Mouse (Mus musculus) lung, embryonic 15.5 days (tissue): ENCODE results near the gene Snx29. TPM values are rescaled to one million over a fixed set of nuclear protein-coding genes. Genes with fewer than 3 reads are reported as not detected.

Source experiments
- ATAC-seq: fragments of 200-750 bp; cut with Nextera tagmentation; 2 replicates; pipeline ENCODE4 v1.8.0; 2017; ENCODE audit warnings: moderate number of reproducible peaks, borderline replicate concordance; ENCODE audit not compliant: low FRiP score, low TSS enrichment; ENCODE audit errors: extremely low read depth
- H3K27ac ChIP-seq: fragments of 300-500 bp; sonication (generic); 2 replicates; pipeline ENCODE4 v1.5.1; 2015; ENCODE audit warnings: moderate library complexity, mild to moderate bottlenecking, inconsistent platforms
- H3K27me3 ChIP-seq: fragments of 300-500 bp; sonication (generic); 2 replicates; pipeline ENCODE4 v1.6.1; 2015; ENCODE audit warnings: inconsistent platforms
- H3K36me3 ChIP-seq: fragments of 300-500 bp; sonication (generic); 2 replicates; pipeline ENCODE4 v1.6.1; 2015; ENCODE audit warnings: inconsistent platforms
- H3K4me1 ChIP-seq: fragments of 300-500 bp; sonication (generic); 2 replicates; pipeline ENCODE4 v1.6.1; 2015; ENCODE audit warnings: inconsistent platforms
- H3K4me2 ChIP-seq: fragments of 300-500 bp; sonication (generic); 2 replicates; pipeline ENCODE4 v1.6.1; 2015; ENCODE audit warnings: inconsistent platforms, mild to moderate bottlenecking, moderate library complexity
- H3K4me3 ChIP-seq: fragments of 300-500 bp; sonication (generic); 2 replicates; pipeline ENCODE4 v1.5.1; 2015; ENCODE audit warnings: mild to moderate bottlenecking, inconsistent platforms
- H3K9ac ChIP-seq: fragments of 300-500 bp; sonication (generic); 2 replicates; pipeline ENCODE4 v1.6.1; 2015; ENCODE audit warnings: inconsistent platforms
- H3K9me3 ChIP-seq: fragments of 300-500 bp; sonication (generic); 2 replicates; pipeline ENCODE4 v1.6.1; 2016; ENCODE audit warnings: inconsistent platforms
- WGBS: fragments of 180-500 bp; shearing (Covaris S2); methylation state at CpG from one replicate; pipeline ENCODE4 v1.1.7; 2015; 5-methylcytosine and 5-hydroxymethylcytosine counted together
- polyA plus RNA-seq: library from polyadenylated mRNA; unstranded; fragments of >200 nt; fragmentation: Nextera tagmentation; extraction: Ambion mirVana; gene quantifications from 2 replicates; pipeline ENCODE4 v1.2.1, GENCODE M21; 2015

The Snx29 gene
- polyA plus RNA-seq, 1 experiment from 2014 or later = 12.6 TPM

DNA sequence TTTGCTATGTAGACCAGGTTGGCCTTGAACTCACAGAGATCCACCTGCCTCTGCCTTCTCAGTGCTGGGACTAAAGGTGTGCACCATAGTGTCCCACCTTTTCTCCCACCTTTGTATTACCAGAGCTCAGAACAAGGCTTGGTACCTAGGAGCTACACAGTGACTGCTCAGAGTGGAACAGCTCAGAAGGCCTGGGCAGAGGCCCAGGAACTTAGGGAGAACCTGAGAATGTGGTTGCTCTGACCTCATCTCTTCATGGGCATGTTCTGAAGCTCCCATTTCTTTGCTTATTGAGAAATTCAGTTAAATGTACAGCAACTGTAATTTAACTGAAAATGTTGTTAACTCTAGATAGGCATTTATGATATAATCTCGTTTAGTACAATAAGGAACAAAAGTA is 44.1 kb downstream of the Snx29 start:
- 57% methylated on average over 1 of the region's 1 CpGs for WGBS
- Histone ChIP-seq H3K36me3 (no peaks in the 10 kb centered on the region), H3K9me3 (no peaks in the 10 kb centered on the region), H3K27me3 (no peaks in the 10 kb centered on the region), H3K4me2 (no peak overlapping the region), H3K4me3 (no peak overlapping the region), H3K4me1 (no peaks in the 10 kb centered on the region), H3K27ac (no peak overlapping the region), H3K9ac (no peak overlapping the region)
- ATAC-seq = no peak

- no peak for ATAC-seq
- 85% methylated on average over 3 of the region's 3 CpGs for WGBS
These were observed 45.7 kb downstream of the Snx29 start for GRCm38 (mm10) chr16:11368412-11368811.

GRCm38 (mm10) chr16:11369162-11369561 is 46.5 kb downstream of the Snx29 start:
- H3K4me3 ChIP-seq = no peak overlapping the region
- H3K4me1 ChIP-seq = no peaks in the 10 kb centered on the region
- no peaks in the 10 kb centered on the region for H3K9me3 ChIP-seq
- 44% methylated on average over 4 of the region's 4 CpGs for WGBS
- ATAC-seq = no peak
- no peak overlapping the region for H3K4me2 ChIP-seq
- no peaks in the 10 kb centered on the region for H3K36me3 ChIP-seq
- no peak overlapping the region for H3K27ac ChIP-seq
- no peak overlapping the region for H3K9ac ChIP-seq
- no peaks in the 10 kb centered on the region for H3K27me3 ChIP-seq

More at GRCm38 (mm10) chr16:11368412-11368811, 45.7 kb downstream of the Snx29 start:
- no peak overlapping the region for H3K27ac ChIP-seq
- no peak overlapping the region for H3K9ac ChIP-seq
- H3K27me3 ChIP-seq = no peaks in the 10 kb centered on the region
- H3K4me3 ChIP-seq = no peak overlapping the region
- H3K9me3 ChIP-seq = no peaks in the 10 kb centered on the region
- no peak overlapping the region for H3K4me2 ChIP-seq
- H3K36me3 ChIP-seq = no peaks in the 10 kb centered on the region
- no peaks in the 10 kb centered on the region for H3K4me1 ChIP-seq

GRCm38 (mm10) chr16:11369642-11370041 is 46.9 kb downstream of the Snx29 start:
- WGBS = 13% methylated on average over 1 of the region's 1 CpGs
- Histone ChIP-seq H3K4me2 (no peak overlapping the region), H3K27ac (no peak overlapping the region), H3K4me3 (no peak overlapping the region), H3K9me3 (no peaks in the 10 kb centered on the region), H3K9ac (no peak overlapping the region), H3K36me3 (no peaks in the 10 kb centered on the region), H3K4me1 (no peaks in the 10 kb centered on the region), H3K27me3 (no peaks in the 10 kb centered on the region)
- no peak for ATAC-seq

GRCm38 (mm10) chr16:11370132-11370544 is 47.4 kb downstream of the Snx29 start:
- no peaks in the 10 kb centered on the region for H3K9me3 ChIP-seq
- no peak overlapping the region for H3K9ac ChIP-seq
- no peaks in the 10 kb centered on the region for H3K36me3 ChIP-seq
- no peaks in the 10 kb centered on the region for H3K4me1 ChIP-seq
- 39% methylated on average over 7 of the region's 7 CpGs for WGBS
- no peak overlapping the region for H3K4me2 ChIP-seq
- no peak for ATAC-seq
- H3K27ac ChIP-seq = no peak overlapping the region
- H3K27me3 ChIP-seq = no peaks in the 10 kb centered on the region
- H3K4me3 ChIP-seq = no peak overlapping the region

DNA sequence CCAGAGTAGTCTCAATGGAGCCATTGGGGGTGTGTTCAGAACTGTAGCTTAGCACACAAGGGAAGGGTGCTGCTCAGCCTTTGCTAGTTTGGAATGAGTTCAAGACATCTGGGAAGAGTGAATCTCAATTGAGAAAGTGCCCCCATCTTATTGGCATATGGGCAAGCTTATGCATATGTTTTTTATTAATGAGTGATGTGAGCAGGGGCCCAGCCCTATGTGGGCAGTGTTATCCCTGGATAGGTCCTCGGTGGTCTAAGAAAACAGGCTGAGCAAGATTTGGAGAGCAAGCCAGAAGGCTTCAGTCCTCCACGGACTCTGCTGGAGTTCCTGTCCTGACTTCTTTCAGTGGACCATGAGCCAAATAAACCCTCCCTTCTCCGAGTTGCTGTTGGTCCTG is 56.6 kb downstream of the Snx29 start:
- no peak for ATAC-seq
- Histone ChIP-seq H3K9me3 (no peaks in the 10 kb centered on the region), H3K36me3 (no peaks in the 10 kb centered on the region), H3K4me2 (no peak overlapping the region), H3K27me3 (no peaks in the 10 kb centered on the region), H3K4me3 (no peak overlapping the region), H3K27ac (no peak overlapping the region), H3K4me1 (no peaks in the 10 kb centered on the region), H3K9ac (no peak overlapping the region)
- 71% methylated on average over 3 of the region's 3 CpGs for WGBS

DNA sequence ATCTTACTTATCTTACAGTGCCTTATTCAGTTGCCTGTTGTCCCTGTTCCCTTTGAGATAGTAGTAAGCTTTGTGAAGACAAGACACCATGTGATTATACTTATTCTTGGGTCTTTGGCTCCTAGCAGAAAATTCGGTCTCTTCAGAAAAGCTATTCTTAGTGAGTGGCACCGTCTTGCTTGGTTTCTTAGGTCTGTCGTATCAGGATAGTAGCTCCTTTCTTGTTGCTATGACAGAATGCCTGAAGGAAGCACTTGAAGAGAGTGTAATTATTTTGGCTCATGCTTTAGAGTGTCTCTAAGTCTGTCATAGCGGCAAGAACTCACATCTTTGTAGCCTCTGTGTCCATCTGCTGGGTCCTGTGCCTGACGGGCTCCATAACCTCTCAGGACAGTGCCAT is 57.3 kb downstream of the Snx29 start:
- Histone ChIP-seq H3K9ac (no peak overlapping the region), H3K9me3 (no peaks in the 10 kb centered on the region), H3K36me3 (no peaks in the 10 kb centered on the region), H3K4me1 (no peaks in the 10 kb centered on the region), H3K4me2 (no peak overlapping the region), H3K27ac (no peak overlapping the region), H3K4me3 (no peak overlapping the region), H3K27me3 (no peaks in the 10 kb centered on the region)
- WGBS = 93% methylated on average over 5 of the region's 5 CpGs
- ATAC-seq = no peak

- no peaks in the 10 kb centered on the region for H3K9me3 ChIP-seq
- H3K4me2 ChIP-seq = no peak overlapping the region
- H3K4me3 ChIP-seq = no peak overlapping the region
- no peak overlapping the region for H3K9ac ChIP-seq
- H3K4me1 ChIP-seq = no peaks in the 10 kb centered on the region
- no peak for ATAC-seq
- 82% methylated on average over 8 of the region's 8 CpGs for WGBS
- H3K36me3 ChIP-seq = no peaks in the 10 kb centered on the region
- no peaks in the 10 kb centered on the region for H3K27me3 ChIP-seq
- H3K27ac ChIP-seq = no peak overlapping the region
These were observed 58.2 kb downstream of the Snx29 start for GRCm38 (mm10) chr16:11380871-11381270.

DNA sequence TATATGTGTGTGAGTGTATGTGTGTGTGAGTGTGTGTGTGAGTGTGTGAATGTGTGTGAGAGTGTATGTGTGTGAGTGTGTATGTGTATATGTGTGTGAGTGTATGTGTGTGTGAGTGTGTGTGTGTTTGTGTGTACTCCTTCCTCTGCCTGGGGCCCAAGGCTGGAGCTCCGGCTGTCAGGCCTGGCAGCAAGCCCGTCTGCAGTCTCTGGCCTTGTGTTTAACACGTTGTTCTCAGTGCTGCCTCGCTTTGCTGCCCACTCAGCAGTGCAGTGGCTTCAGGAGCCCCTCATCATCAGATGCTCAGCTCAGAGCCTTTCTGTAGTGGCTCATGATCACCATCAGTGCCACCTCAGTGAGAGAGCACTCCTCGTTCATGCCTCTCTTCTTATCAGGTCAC is 61.7 kb downstream of the Snx29 start:
- Histone ChIP-seq H3K9ac (no peak overlapping the region), H3K9me3 (no peaks in the 10 kb centered on the region), H3K4me1 (no peaks in the 10 kb centered on the region), H3K4me2 (no peak overlapping the region), H3K4me3 (no peak overlapping the region), H3K27ac (no peak overlapping the region), H3K36me3 (no peaks in the 10 kb centered on the region), H3K27me3 (no peaks in the 10 kb centered on the region)
- no peak for ATAC-seq
- WGBS = 53% methylated on average over 5 of the region's 5 CpGs

GRCm38 (mm10) chr16:11385150-11385549 is 62.4 kb downstream of the Snx29 start:
- Histone ChIP-seq H3K27me3 (no peaks in the 10 kb centered on the region), H3K9ac (no peak overlapping the region), H3K36me3 (no peaks in the 10 kb centered on the region), H3K9me3 (no peaks in the 10 kb centered on the region), H3K4me3 (no peak overlapping the region), H3K27ac (no peak overlapping the region), H3K4me2 (no peak overlapping the region), H3K4me1 (no peaks in the 10 kb centered on the region)
- WGBS = 72% methylated on average over 5 of the region's 5 CpGs
- ATAC-seq = no peak

- Histone ChIP-seq H3K4me1 (no peaks in the 10 kb centered on the region), H3K36me3 (no peaks in the 10 kb centered on the region), H3K27me3 (no peaks in the 10 kb centered on the region), H3K9ac (no peak overlapping the region), H3K4me2 (no peak overlapping the region), H3K4me3 (no peak overlapping the region), H3K9me3 (no peaks in the 10 kb centered on the region), H3K27ac (no peak overlapping the region)
- no peak for ATAC-seq
- WGBS = 86% methylated on average over 5 of the region's 5 CpGs
These were observed 63.1 kb downstream of the Snx29 start for GRCm38 (mm10) chr16:11385798-11386197.

DNA sequence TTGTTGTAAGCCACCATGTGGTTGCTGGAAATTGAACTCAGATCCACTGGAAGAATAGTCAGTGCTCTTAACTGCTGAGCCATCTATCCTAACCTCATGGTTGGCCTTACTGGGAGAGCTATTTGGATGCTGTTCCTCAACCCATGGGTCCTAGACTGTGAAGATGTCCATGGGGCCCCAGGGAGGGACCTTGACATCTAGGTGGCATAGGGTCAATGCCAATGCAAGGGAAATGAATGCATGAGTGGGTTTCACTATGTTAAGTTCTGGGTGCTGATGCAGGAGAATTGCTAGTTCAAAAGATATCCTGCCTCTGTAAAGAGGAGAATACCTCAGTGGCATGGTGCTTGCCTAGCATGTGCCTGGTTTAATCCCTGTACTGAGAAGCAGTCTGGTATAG is 63.5 kb downstream of the Snx29 start:
- no peak overlapping the region for H3K27ac ChIP-seq
- no peaks in the 10 kb centered on the region for H3K36me3 ChIP-seq
- no peak overlapping the region for H3K4me3 ChIP-seq
- H3K9ac ChIP-seq = no peak overlapping the region
- H3K9me3 ChIP-seq = no peaks in the 10 kb centered on the region
- no peaks in the 10 kb centered on the region for H3K4me1 ChIP-seq
- no peaks in the 10 kb centered on the region for H3K27me3 ChIP-seq
- no peak overlapping the region for H3K4me2 ChIP-seq
- no peak for ATAC-seq

- no peaks in the 10 kb centered on the region for H3K4me1 ChIP-seq
- H3K9ac ChIP-seq = no peak overlapping the region
- H3K27ac ChIP-seq = no peak overlapping the region
- 24% methylated on average over 2 of the region's 2 CpGs for WGBS
- H3K27me3 ChIP-seq = no peaks in the 10 kb centered on the region
- no peak overlapping the region for H3K4me3 ChIP-seq
- H3K4me2 ChIP-seq = no peak overlapping the region
- no peaks in the 10 kb centered on the region for H3K36me3 ChIP-seq
- H3K9me3 ChIP-seq = no peaks in the 10 kb centered on the region
- ATAC-seq = no peak
These were observed 65.4 kb downstream of the Snx29 start for GRCm38 (mm10) chr16:11388085-11388484.
